Mouse (Mus musculus) sigmoid colon, adult 10 weeks (tissue): Measurements from ENCODE around the gene Slco4a1. TPM values are rescaled to one million over a fixed set of nuclear protein-coding genes. Genes with fewer than 3 reads are reported as not detected.

Experiments
- polyA plus RNA-seq: library from polyadenylated mRNA; stranded (reverse); fragments of 350-450 nt; fragmentation: Illumina TruSeq; extraction: RNeasy Lipid Tissue Mini Kit (QIAGEN cat#74804); gene quantifications from one replicate; pipeline ENCODE4 v1.2.3, GENCODE M21; 2014; ENCODE audit warnings: low read depth, low replicate concordance

The Slco4a1 gene
- polyA plus RNA-seq: 1.1 TPM

GRCm38 (mm10) chr2:180455723-180456698 is at the start of gene Slco4a1:
Gene Slco4a1 (plus strand): TSS chr2:180456245.

GRCm38 (mm10) chr2:180499741-180500140 is 43.7 kb downstream of the Slco4a1 start, which contains the start of gene Ntsr1:
Gene Ntsr1 (plus strand): TSS chr2:180499976.

Other genes starting within 250 kb of the Slco4a1 start
- 6.2 TPM for gene Lama5, start 230.4 kb upstream of the Slco4a1 start, polyA plus RNA-seq
- 220 TPM for gene Rps21, start 198.9 kb upstream of the Slco4a1 start, polyA plus RNA-seq
- gene Cables2, start 182.7 kb upstream of the Slco4a1 start, polyA plus RNA-seq: 12.5 TPM
- gene Rbbp8nl, start 166.4 kb upstream of the Slco4a1 start, polyA plus RNA-seq: not detected
- gene Gata5, start 121.5 kb upstream of the Slco4a1 start, polyA plus RNA-seq: not detected
- 0.09 TPM for gene Ntsr1, start 43.7 kb downstream of the Slco4a1 start, polyA plus RNA-seq
- gene Mrgbp, start 125.1 kb downstream of the Slco4a1 start, polyA plus RNA-seq: 31.4 TPM
- 14.8 TPM for gene Ogfr, start 133.0 kb downstream of the Slco4a1 start, polyA plus RNA-seq
- gene Col9a3, start 141.5 kb downstream of the Slco4a1 start, polyA plus RNA-seq: 0.28 TPM
- not detected for gene Tcfl5, start 186.5 kb downstream of the Slco4a1 start, polyA plus RNA-seq